Mouse (Mus musculus): ENCODE results near the gene Tmem52b. TPM values are rescaled to one million over a fixed set of nuclear protein-coding genes. Genes with fewer than 3 reads are reported as not detected.
"Not testable (repeated sequence)": the region's sequence is repeated elsewhere in the genome, so short reads cannot be mapped to it uniquely, and the experiment has no call there.

Tmem52b gene
- polyA plus RNA-seq (2015; fragmentation: Nextera tagmentation; extraction: Ambion mirVana), result not detected in 2 replicates

DNA sequence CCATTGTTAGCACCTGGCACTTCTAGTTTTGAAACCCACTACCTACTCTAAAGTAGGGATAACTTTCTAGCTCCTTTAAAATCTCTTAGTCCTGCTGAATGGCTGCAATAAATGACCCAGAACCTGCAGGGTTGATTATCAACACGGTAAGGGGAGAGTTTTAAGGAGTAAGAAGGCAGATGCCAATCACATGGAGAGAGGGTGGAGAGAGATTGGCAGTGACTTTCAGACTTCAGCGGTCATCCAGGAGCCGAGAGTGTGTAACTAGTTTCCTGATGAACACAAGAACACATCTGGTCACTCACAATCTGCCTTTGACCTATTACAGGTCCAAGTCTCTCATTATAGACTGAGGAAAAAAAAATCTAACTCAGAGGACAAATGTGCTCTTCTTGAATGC is at the start of gene Tmem52b:
Tmem52b (plus strand) TSS at position 189 of the 400 bp plus-strand sequence.
- H3K4me2 ChIP-seq (replicated peaks), result no peak within 1 kb of the TSS
- no peak within 1 kb of the TSS for H3K9ac ChIP-seq (replicated peaks)
- ATAC-seq (replicated peaks), result no peak
- no peaks in the 10 kb centered on the region for H3K36me3 ChIP-seq
- no peaks in the 10 kb centered on the region; the same call in 1 of the 2 replicates for H3K4me1 ChIP-seq
- WGBS, result 81% methylated on average over 3 of the region's 3 CpGs
- H3K27ac ChIP-seq (replicated peaks), result no peak within 1 kb of the TSS
- H3K9me3 ChIP-seq, result no peaks in the 10 kb centered on the region
- no peak within 1 kb of the TSS for H3K4me3 ChIP-seq
- H3K27me3 ChIP-seq, result no peaks in the 10 kb centered on the region

- Histone ChIP-seq H3K36me3 (no peaks in the 10 kb centered on the region), H3K27me3 (no peaks in the 10 kb centered on the region), H3K9ac (replicated peaks) (no peak overlapping the region), H3K4me2 (replicated peaks) (no peak overlapping the region), H3K4me3 (no peak overlapping the region), H3K9me3 (no peaks in the 10 kb centered on the region), H3K27ac (replicated peaks) (no peak overlapping the region), H3K4me1 (no peaks in the 10 kb centered on the region)
- 88% methylated on average over 6 of the region's 6 CpGs for WGBS
- no peak for ATAC-seq (replicated peaks)
Measured at GRCm38 (mm10) chr6:129471386-129471785, 41.0 kb upstream of the Tmem52b start.

DNA sequence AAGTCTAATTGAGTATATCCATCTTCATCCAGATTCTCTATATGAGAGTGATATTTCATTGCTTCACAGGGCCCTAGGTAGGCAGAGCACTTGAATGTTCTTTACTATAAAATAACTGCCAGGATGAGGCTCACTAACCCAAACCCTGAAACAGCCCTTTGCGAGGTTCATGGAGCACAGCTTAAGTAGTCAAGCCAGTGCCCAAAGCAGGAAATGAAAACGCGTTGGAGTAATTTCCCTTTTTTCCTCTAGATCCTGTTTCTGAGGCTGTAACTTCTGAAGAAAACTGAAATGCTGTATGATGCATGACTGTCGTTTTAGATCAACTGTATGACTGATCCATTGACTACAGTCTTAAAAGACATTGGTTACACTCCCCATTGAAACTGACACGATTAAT is 39.7 kb upstream of the Tmem52b start:
- Histone ChIP-seq H3K27ac (replicated peaks) (no peak overlapping the region), H3K9ac (replicated peaks) (no peak overlapping the region), H3K9me3 (no peaks in the 10 kb centered on the region), H3K27me3 (no peaks in the 10 kb centered on the region), H3K4me1 (no peaks in the 10 kb centered on the region), H3K36me3 (no peaks in the 10 kb centered on the region), H3K4me2 (replicated peaks) (no peak overlapping the region), H3K4me3 (no peak overlapping the region)
- WGBS, result 89% methylated on average over 5 of the region's 5 CpGs
- no peak for ATAC-seq (replicated peaks)

- H3K9ac ChIP-seq (replicated peaks), result no peak overlapping the region
- H3K27ac ChIP-seq (replicated peaks), result no peak overlapping the region
- peaks cover 8% of the 10 kb centered on the region for H3K4me1 ChIP-seq
- H3K36me3 ChIP-seq, result no peaks in the 10 kb centered on the region
- H3K4me3 ChIP-seq, result no peak overlapping the region
- no peaks in the 10 kb centered on the region for H3K27me3 ChIP-seq
- no peaks in the 10 kb centered on the region for H3K9me3 ChIP-seq
- ATAC-seq (replicated peaks), result no peak
- WGBS, result 31% methylated on average over 13 of the region's 13 CpGs
- no peak overlapping the region for H3K4me2 ChIP-seq (replicated peaks)
Measured at GRCm38 (mm10) chr6:129476404-129477126, 35.8 kb upstream of the Tmem52b start.

GRCm38 (mm10) chr6:129480089-129480958 is 32.0 kb upstream of the Tmem52b start:
- no peaks in the 10 kb centered on the region for H3K27me3 ChIP-seq
- no peak overlapping the region for H3K9ac ChIP-seq (replicated peaks)
- peak; percentile 96 for ATAC-seq (replicated peaks)
- H3K4me1 ChIP-seq, result peaks cover 8% of the 10 kb centered on the region
- H3K27ac ChIP-seq (replicated peaks), result peak overlapping the region; percentile 78
- no peaks in the 10 kb centered on the region for H3K36me3 ChIP-seq
- WGBS, result 23% methylated on average over 8 of the region's 8 CpGs
- no peak overlapping the region for H3K4me3 ChIP-seq
- no peaks in the 10 kb centered on the region for H3K9me3 ChIP-seq
- peak overlapping the region; percentile 24 for H3K4me2 ChIP-seq (replicated peaks)

- 85% methylated on average over 4 of the region's 4 CpGs for WGBS
- no peak overlapping the region for H3K27ac ChIP-seq (replicated peaks)
- H3K4me2 ChIP-seq (replicated peaks), result no peak overlapping the region
- H3K36me3 ChIP-seq, result no peaks in the 10 kb centered on the region
- no peak overlapping the region for H3K4me3 ChIP-seq
- H3K9ac ChIP-seq (replicated peaks), result no peak overlapping the region
- H3K4me1 ChIP-seq, result no peaks in the 10 kb centered on the region
- H3K27me3 ChIP-seq, result no peaks in the 10 kb centered on the region
- ATAC-seq (replicated peaks), result no peak
- no peaks in the 10 kb centered on the region for H3K9me3 ChIP-seq
Measured at GRCm38 (mm10) chr6:129494924-129495323, 17.4 kb upstream of the Tmem52b start.

GRCm38 (mm10) chr6:129497345-129498218 is 14.8 kb upstream of the Tmem52b start:
- ATAC-seq (replicated peaks), result no peak

DNA sequence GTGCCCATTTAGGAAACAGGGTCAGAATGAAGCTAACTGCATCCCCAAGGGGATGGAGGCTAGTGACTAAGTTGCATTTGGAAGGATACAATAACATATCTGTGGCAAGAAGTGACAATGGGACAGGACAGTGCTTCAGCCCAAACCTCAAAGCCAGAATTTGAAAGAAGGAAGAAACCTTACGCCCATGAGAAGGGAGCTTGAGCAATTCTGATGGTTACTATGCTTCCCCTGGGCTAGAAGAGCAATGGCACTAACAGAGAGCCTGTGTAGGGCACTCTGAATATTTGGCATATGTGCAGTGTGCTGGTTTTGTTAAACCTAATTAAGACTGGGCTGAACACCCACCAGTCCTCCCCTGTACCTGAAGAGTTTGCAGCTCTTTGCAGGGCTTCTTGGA is 12.8 kb upstream of the Tmem52b start:
- not testable (repeated sequence) for H3K4me2 ChIP-seq (replicated peaks); H3K4me1 ChIP-seq; H3K27ac ChIP-seq (replicated peaks); ATAC-seq (replicated peaks); H3K27me3 ChIP-seq; H3K9me3 ChIP-seq; H3K4me3 ChIP-seq; H3K9ac ChIP-seq (replicated peaks); H3K36me3 ChIP-seq
- 79% methylated on average over 1 of the region's 1 CpGs for WGBS

More at GRCm38 (mm10) chr6:129497345-129498218, 14.8 kb upstream of the Tmem52b start:
- no peaks in the 10 kb centered on the region for H3K36me3 ChIP-seq
- no peak overlapping the region for H3K4me2 ChIP-seq (replicated peaks)
- H3K27ac ChIP-seq (replicated peaks), result no peak overlapping the region
- no peaks in the 10 kb centered on the region for H3K27me3 ChIP-seq
- H3K4me3 ChIP-seq, result no peak overlapping the region
- 88% methylated on average over 3 of the region's 3 CpGs for WGBS
- no peak overlapping the region for H3K9ac ChIP-seq (replicated peaks)
- H3K4me1 ChIP-seq, result no peaks in the 10 kb centered on the region
- H3K9me3 ChIP-seq, result no peaks in the 10 kb centered on the region

GRCm38 (mm10) chr6:129503471-129503870 is 8.9 kb upstream of the Tmem52b start:
- no peak for ATAC-seq (replicated peaks)
- Histone ChIP-seq H3K9ac (replicated peaks) (no peak overlapping the region), H3K9me3 (no peaks in the 10 kb centered on the region), H3K27me3 (no peaks in the 10 kb centered on the region), H3K4me1 (no peaks in the 10 kb centered on the region), H3K4me3 (no peak overlapping the region), H3K4me2 (replicated peaks) (no peak overlapping the region), H3K36me3 (no peaks in the 10 kb centered on the region), H3K27ac (replicated peaks) (no peak overlapping the region)
- WGBS, result 86% methylated on average over 2 of the region's 2 CpGs

GRCm38 (mm10) chr6:129507024-129507423 is 5.3 kb upstream of the Tmem52b start, which contains the start of gene Olr1:
Gene Olr1 (minus strand): TSS chr6:129507165.
- no peaks in the 10 kb centered on the region for H3K27me3 ChIP-seq
- H3K4me2 ChIP-seq (replicated peaks), result no peak within 1 kb of the TSS
- H3K4me1 ChIP-seq, result no peaks in the 10 kb centered on the region
- no peak within 1 kb of the TSS for H3K27ac ChIP-seq (replicated peaks)
- ATAC-seq (replicated peaks), result no peak
- H3K4me3 ChIP-seq, result no peak within 1 kb of the TSS
- H3K9ac ChIP-seq (replicated peaks), result no peak within 1 kb of the TSS
- 88% methylated on average over 9 of the region's 9 CpGs for WGBS
- no peaks in the 10 kb centered on the region for H3K9me3 ChIP-seq
- no peaks in the 10 kb centered on the region for H3K36me3 ChIP-seq

GRCm38 (mm10) chr6:129510120-129510911 is 2.0 kb upstream of the Tmem52b start:
- 69% methylated on average over 6 of the region's 6 CpGs for WGBS
- no peak for ATAC-seq (replicated peaks)
- Histone ChIP-seq H3K27me3 (no peaks in the 10 kb centered on the region), H3K4me2 (replicated peaks) (no peak overlapping the region), H3K9me3 (no peaks in the 10 kb centered on the region), H3K4me1 (no peaks in the 10 kb centered on the region; the same call in 1 of the 2 replicates), H3K4me3 (no peak overlapping the region), H3K9ac (replicated peaks) (no peak overlapping the region), H3K27ac (replicated peaks) (no peak overlapping the region), H3K36me3 (no peaks in the 10 kb centered on the region)

All from forebrain, embryonic 15.5 days (tissue).